Mouse (Mus musculus) gastrocnemius, adult 2 months (tissue): ENCODE measurements around the gene Cx3cr1. TPM values are rescaled to one million over a fixed set of nuclear protein-coding genes. Genes with fewer than 3 reads are reported as not detected.
"Not testable (repeated sequence)": the region's sequence is repeated elsewhere in the genome, so short reads cannot be mapped to it uniquely, and the experiment has no call there.

Source experiments
- DNase-seq: peaks from one replicate; pipeline ENCODE4 v3.0.0; 2022
- H3K27ac ChIP-seq: fragments of 200-600 bp; 2 replicates; pipeline ENCODE4 v1.8.1; 2022; ENCODE audit warnings: mild to moderate bottlenecking
- H3K4me3 ChIP-seq: fragments of 200-600 bp; 2 replicates; pipeline ENCODE4 v1.8.1; 2022; ENCODE audit warnings: mild to moderate bottlenecking, moderate library complexity
- CTCF ChIP-seq: fragments of 200-600 bp; IDR thresholded peaks from 2 replicates; pipeline ENCODE4 v1.8.1; 2022; ENCODE audit warnings: antibody characterized with exemption, mild to moderate bottlenecking, moderate library complexity
- intact Hi-C: fragments of 180-260 bp; cut with DNase I; formaldehyde crosslinking; loops from one replicate; pipeline ENCODE4 v1.15.1; 2025
- long read RNA-seq, 2 experiments: library from polyadenylated mRNA; stranded (forward); transcript quantifications; one replicate each; pipeline ENCODE4 v2.0.0; 2021
- total RNA-seq, 2 experiments: library from RNA; stranded (reverse); gene quantifications; 2 replicates each; pipeline ENCODE4 v1.2.3; 2021

Gene Cx3cr1
- total RNA-seq, result under 1 TPM; 0.15 to 0.20 TPM
- long read RNA-seq, experiment 1, partial matches to known transcripts, result 0 of 1 reads
- long read RNA-seq, experiment 1, other reads (novel, unspliced or antisense), result 1 of 1 reads
- long read RNA-seq, experiment 2, partial matches to known transcripts, result 0 of 1 reads
- long read RNA-seq, experiment 2, other reads (novel, unspliced or antisense), result 1 of 1 reads

GRCm38 (mm10) chr9:120069779-120070178 lies at the start of gene Cx3cr1:
TSS of gene Cx3cr1 (minus strand) at chr9:120069879.
- Histone ChIP-seq H3K4me3 (no peak within 1 kb of the TSS), H3K27ac (no peak within 1 kb of the TSS)
- TF ChIP-seq CTCF, result no peak
- no peak for DNase-seq
- intact Hi-C loops, result loop anchor here (10.0 kb wide), 1 partner anchor 135 kb away; the partner anchor contains the start of genes Gorasp1 and Ttc21a

GRCm38 (mm10) chr9:120118212-120118611 lies 48.5 kb upstream of the Cx3cr1 start:
- no peak overlapping the region for H3K4me3 ChIP-seq
- DNase-seq, result no peak
- intact Hi-C loops, result no loop called here
- no peak overlapping the region for H3K27ac ChIP-seq
- TF ChIP-seq CTCF, result no peak

DNA sequence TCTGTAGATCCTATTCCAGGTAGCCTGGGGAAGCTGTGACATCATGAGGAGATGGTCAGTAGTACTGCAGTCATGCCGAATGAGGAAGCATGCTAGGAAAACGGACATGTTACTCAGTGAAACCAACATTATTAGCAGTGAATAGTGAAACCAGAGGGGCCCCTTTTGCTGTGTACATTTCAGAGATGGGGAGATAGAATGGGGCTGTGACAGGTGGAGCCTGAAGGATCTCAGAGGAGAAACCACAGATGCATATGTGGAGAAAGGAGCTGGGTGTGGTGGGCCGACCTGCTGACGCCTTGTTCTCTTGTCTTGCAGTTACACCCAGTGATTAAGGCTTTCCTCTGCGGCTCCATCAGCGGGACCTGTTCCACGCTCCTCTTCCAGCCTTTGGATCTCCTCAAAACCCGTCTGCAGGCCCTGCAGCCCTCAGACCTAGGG lies 46.5 kb upstream of the Cx3cr1 start:
- no peak for TF ChIP-seq CTCF
- intact Hi-C loops, result no loop called here
- no peak overlapping the region for H3K4me3 ChIP-seq
- no peak for DNase-seq
- H3K27ac ChIP-seq, result no peak overlapping the region; the same call in 1 of the 2 replicates

DNA sequence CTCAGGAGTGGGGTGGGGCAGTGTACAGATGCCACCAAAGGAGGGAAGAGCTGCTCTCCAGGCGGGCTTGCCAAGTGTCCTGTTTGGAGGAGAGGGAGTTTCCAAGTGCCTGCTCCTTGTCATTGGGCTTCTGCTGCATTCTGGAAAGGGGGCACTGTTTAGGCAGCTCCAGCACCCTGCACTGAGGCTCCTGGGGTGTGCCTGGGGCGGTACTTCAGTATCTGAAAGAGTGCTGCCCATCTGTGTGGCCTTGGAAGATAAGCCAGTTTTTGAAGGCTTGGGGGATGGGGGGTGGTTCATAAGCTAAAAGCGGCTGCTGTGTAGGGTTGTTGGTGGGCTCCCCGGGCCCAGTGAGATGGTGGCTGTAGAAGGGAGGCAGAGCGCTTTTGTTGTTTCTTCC lies 45.9 kb upstream of the Cx3cr1 start:
- no peak for DNase-seq
- H3K4me3 ChIP-seq, result no peak overlapping the region
- TF ChIP-seq CTCF, result no peak
- H3K27ac ChIP-seq, result no peak overlapping the region; the same call in 1 of the 2 replicates
- intact Hi-C loops, result no loop called here

DNA sequence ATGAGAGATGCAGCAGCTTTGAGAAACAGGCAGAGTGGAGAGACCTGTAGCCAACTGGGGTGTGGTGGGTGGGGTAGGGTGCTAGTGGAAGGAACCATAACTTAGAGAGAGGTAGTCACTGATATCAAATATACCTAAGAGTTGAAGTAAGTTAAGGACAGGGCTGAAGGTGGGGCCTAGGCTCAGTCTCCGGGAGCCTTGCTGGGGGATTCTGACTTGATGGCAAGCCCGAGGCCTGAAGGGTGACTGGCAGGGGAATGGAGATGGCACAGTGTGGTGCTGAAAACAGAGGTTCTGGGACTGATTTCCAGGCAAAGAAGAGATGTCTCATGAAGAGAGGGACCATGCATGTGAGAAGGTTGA lies 45.1 kb upstream of the Cx3cr1 start:
- H3K27ac ChIP-seq, result no peak overlapping the region
- intact Hi-C loops, result no loop called here
- H3K4me3 ChIP-seq, result no peak overlapping the region
- no peak for TF ChIP-seq CTCF
- no peak for DNase-seq

DNA sequence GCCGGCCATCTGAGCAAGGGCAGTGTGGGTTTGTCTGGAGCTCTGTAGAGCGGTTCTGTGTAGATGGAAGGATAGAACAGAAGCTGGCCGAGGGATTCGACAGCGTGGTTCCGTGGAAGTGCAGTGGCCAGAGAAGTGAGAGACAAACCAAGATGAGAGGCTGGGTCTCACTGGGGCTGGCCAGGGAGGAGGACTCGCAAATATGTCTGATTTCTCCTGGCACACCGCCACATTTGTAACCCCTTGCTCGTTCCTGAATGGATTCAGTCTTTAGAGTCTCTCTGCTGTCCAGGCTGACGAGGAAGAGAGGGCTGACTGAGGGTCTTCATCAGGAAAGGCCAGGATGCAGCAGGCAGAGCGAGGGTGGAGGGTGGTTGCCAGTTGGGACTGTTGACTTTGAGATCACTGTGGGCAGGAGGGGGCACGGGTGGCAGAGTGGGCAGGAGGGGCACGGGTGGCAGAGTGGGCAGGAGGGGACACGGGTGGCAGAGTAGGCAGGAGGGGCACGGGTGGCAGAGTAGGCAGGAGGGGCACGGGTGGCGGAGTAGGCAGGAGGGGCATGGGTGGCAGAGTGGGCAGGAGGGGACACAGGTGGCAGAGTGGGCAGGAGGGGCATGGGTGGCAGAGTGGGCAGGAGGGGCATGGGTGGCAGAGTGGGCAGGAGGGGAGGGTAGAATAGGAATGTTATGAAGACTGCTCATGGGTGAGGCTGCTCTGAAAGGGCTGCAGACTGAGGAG lies 44.5 kb upstream of the Cx3cr1 start:
- no peak overlapping the region for H3K27ac ChIP-seq
- no peak for DNase-seq
- intact Hi-C loops, result no loop called here
- TF ChIP-seq CTCF, result no peak
- no peak overlapping the region for H3K4me3 ChIP-seq

DNA sequence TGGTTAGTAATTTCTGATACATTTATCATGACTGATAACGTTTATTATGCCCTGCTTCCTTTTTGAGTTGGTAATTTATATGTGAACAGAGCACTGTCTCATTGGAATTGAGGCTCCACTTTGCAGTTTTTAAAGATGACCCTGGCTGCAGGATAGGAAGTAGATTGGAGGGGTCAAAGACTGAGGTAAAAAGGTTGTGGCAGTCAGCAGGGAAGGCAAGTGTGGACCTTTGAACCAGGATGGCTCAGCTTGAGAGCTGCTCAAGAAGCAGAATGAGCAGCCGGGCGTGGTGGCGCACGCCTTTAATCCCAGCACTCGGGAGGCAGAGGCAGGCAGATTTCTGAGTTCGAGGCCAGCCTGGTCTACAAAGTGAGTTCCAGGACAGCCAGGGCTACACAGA lies 43.8 kb upstream of the Cx3cr1 start:
- DNase-seq, result no peak
- TF ChIP-seq CTCF, result no peak
- H3K27ac ChIP-seq, result no peak overlapping the region
- no peak overlapping the region for H3K4me3 ChIP-seq
- intact Hi-C loops, result no loop called here

- TF ChIP-seq CTCF, result no peak
- Histone ChIP-seq H3K4me3 (no peak overlapping the region), H3K27ac (no peak overlapping the region)
- intact Hi-C loops, result no loop called here
- DNase-seq, result no peak
These were observed 42.8 kb upstream of the Cx3cr1 start for GRCm38 (mm10) chr9:120112472-120112871.

DNA sequence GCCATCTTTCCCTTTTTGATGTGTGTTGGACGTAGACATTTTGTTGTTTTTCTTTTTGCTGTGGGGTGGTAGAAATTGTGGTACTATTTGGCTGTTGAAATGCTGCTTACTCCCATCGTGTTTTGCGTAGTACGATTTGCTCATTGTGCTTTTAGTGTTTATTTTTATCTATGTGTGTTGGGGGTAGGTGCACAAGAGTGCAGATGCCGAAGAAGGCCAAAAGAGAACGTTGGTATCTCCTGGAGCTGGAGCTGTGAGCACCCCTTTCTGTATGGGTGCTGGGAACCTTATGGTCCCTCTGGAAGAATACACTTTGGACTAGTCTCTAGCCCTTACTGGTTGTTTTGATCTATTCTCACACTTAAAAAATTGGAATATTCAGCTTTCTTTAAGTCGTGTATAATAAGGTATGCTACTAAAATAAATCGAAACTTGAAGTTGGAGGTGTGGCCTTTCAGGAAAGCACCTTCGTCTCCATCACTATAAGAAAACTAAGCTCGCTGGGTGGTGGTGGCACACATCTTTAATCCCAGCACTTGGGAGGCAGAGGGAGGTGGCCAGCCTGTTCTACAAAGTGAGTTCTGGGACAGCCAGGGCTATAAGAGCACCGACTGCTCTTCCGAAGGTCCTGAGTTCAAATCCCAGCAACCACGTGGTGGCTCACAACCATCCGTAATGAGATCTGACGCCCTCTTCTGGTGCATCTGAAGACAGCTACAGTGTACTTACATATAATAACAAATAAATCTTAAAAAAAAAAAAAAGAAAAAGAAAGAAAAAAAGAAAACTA lies 41.7 kb upstream of the Cx3cr1 start:
- peak overlapping the region; percentile 77 for H3K4me3 ChIP-seq
- no peak for DNase-seq
- intact Hi-C loops, result no loop called here
- no peak for TF ChIP-seq CTCF
- peak overlapping the region; percentile 99 for H3K27ac ChIP-seq

- TF ChIP-seq CTCF, result peak; percentile 86
- H3K27ac ChIP-seq, result peak within 1 kb of the TSS; percentile 99
- peak within 1 kb of the TSS; percentile 77 for H3K4me3 ChIP-seq
- peak; percentile 98 for DNase-seq
- intact Hi-C loops, result loop anchor here (1.0 kb wide), 1 partner anchor 17 kb away; the partner anchor contains the start of gene Rpsa
These were observed 40.7 kb upstream of the Cx3cr1 start, which contains the start of gene Slc25a38 for GRCm38 (mm10) chr9:120110211-120111018. TSS of gene Slc25a38 (plus strand) at chr9:120110374.

- H3K4me3 ChIP-seq, intact Hi-C loops, H3K27ac ChIP-seq, DNase-seq: not testable (repeated sequence)
These were observed 39.3 kb upstream of the Cx3cr1 start for GRCm38 (mm10) chr9:120108953-120109352.

- no peak for TF ChIP-seq CTCF
- H3K4me3 ChIP-seq, result no peak overlapping the region
- intact Hi-C loops, result no loop called here
These were observed 31.5 kb upstream of the Cx3cr1 start for GRCm38 (mm10) chr9:120101165-120101564.

More at GRCm38 (mm10) chr9:120101165-120101564, 31.5 kb upstream of the Cx3cr1 start:
- H3K27ac ChIP-seq, result no peak overlapping the region
- no peak for DNase-seq
